Mouse (Mus musculus) embryonic facial prominence, embryonic 13.5 days (tissue): ENCODE measurements around the gene Calcr. TPM values are rescaled to one million over a fixed set of nuclear protein-coding genes. Genes with fewer than 3 reads are reported as not detected.
"Not testable (repeated sequence)": the region's sequence is repeated elsewhere in the genome, so short reads cannot be mapped to it uniquely, and the experiment has no call there.

Experiments used
- ATAC-seq: fragments of 200-750 bp; cut with Nextera tagmentation; 2 replicates; pipeline ENCODE4 v1.8.0; 2017; ENCODE audit warnings: low read depth; ENCODE audit not compliant: insufficient number of reproducible peaks, insufficient read depth, low FRiP score, low TSS enrichment
- H3K27ac ChIP-seq: fragments of 300-500 bp; sonication (generic); 2 replicates; pipeline ENCODE4 v1.5.1; 2015; ENCODE audit warnings: moderate library complexity, mild to moderate bottlenecking, inconsistent platforms
- H3K27me3 ChIP-seq: fragments of 300-500 bp; sonication (generic); 2 replicates; pipeline ENCODE4 v1.6.1; 2015; ENCODE audit warnings: mild to moderate bottlenecking, inconsistent platforms
- H3K36me3 ChIP-seq: fragments of 300-500 bp; sonication (generic); 2 replicates; pipeline ENCODE4 v1.6.1; 2015; ENCODE audit warnings: mild to moderate bottlenecking, inconsistent platforms
- H3K4me1 ChIP-seq: fragments of 300-500 bp; sonication (generic); 2 replicates; pipeline ENCODE4 v1.6.1; 2015; ENCODE audit warnings: inconsistent platforms
- H3K4me2 ChIP-seq: fragments of 300-500 bp; sonication (generic); 2 replicates; pipeline ENCODE4 v1.6.1; 2015; ENCODE audit warnings: moderate library complexity, mild to moderate bottlenecking, inconsistent platforms
- H3K4me3 ChIP-seq: fragments of 300-500 bp; sonication (generic); 2 replicates; pipeline ENCODE4 v1.5.1; 2015; ENCODE audit warnings: mild to moderate bottlenecking, inconsistent platforms
- H3K9ac ChIP-seq: fragments of 300-500 bp; sonication (generic); 2 replicates; pipeline ENCODE4 v1.6.1; 2015; ENCODE audit warnings: mild to moderate bottlenecking, inconsistent platforms
- H3K9me3 ChIP-seq: fragments of 300-500 bp; sonication (generic); 2 replicates; pipeline ENCODE4 v1.6.1; 2016; ENCODE audit warnings: inconsistent platforms
- WGBS: fragments of 180-500 bp; shearing (Covaris S2); methylation state at CpG from one replicate; pipeline ENCODE4 v1.1.7; 2015; ENCODE audit warnings: mixed read lengths; 5-methylcytosine and 5-hydroxymethylcytosine counted together
- microRNA counts: library from miRNA; unstranded; fragments of <30 nt; microRNA quantifications from one replicate; lab custom pipeline; 2016
- microRNA-seq: library from miRNA; unstranded; fragments of <30 nt; microRNA quantifications from one replicate; pipeline ENCODE4, GENCODE M21; 2016
- polyA plus RNA-seq: library from polyadenylated mRNA; unstranded; fragments of >200 nt; fragmentation: Nextera tagmentation; extraction: Ambion mirVana; gene quantifications from 2 replicates; pipeline ENCODE4 v1.2.1, GENCODE M21; 2015

Calcr gene
- polyA plus RNA-seq, 1 experiment from 2014 or later, result 0.44 TPM

DNA sequence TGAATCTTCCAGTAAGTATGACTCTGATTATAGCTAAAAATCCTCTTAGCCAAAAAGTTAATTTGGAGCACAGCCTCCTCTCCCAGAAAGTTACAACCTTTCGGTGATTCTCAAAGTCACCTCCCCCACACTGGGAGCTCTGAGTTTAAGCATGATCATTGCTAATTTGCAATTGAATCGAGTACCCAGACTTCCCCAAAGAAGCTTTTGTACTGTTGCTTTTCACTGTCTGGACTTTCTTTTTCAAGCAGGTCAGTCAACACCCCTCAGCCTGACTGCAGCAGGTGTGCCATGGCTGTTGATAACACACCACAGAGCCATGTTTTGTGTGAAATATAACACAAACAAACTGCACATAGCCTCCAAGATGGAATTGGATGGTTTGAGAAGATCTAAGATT lies 86.7 kb downstream of the Calcr start:
- ATAC-seq, result no peak
- WGBS, result 54% methylated on average over 2 of the region's 2 CpGs

DNA sequence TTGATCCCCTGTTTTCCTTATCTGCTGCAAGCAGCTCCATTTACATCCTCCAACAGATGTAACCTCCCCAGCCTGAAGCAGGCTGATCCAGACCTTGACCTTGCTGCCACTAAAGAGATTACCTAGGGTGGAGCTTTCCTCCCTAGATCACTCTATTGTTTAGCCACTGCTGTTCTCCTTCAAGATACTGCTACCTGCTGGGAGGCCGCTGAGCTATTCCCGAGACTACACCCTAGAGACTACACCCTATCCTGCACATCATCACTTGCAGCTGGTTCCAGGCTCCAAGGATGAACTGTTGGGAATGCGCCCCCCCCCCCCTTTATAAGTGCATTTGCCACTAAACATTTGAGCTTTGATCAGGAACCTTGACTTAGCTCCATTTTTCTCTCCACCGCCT lies 92.6 kb downstream of the Calcr start:
- not testable (repeated sequence) for ATAC-seq, H3K9me3 ChIP-seq, H3K9ac ChIP-seq, H3K36me3 ChIP-seq, H3K27me3 ChIP-seq, H3K4me3 ChIP-seq, H3K27ac ChIP-seq, H3K4me2 ChIP-seq, H3K4me1 ChIP-seq
- WGBS, result 87% methylated on average over 4 of the region's 4 CpGs

More for the DNA sequence above, 86.7 kb downstream of the Calcr start:
- Histone ChIP-seq H3K9ac (no peak overlapping the region), H3K4me2 (no peak overlapping the region), H3K27me3 (no peaks in the 10 kb centered on the region), H3K4me1 (no peaks in the 10 kb centered on the region), H3K27ac (no peak overlapping the region), H3K4me3 (no peak overlapping the region), H3K36me3 (no peaks in the 10 kb centered on the region), H3K9me3 (no peaks in the 10 kb centered on the region)

DNA sequence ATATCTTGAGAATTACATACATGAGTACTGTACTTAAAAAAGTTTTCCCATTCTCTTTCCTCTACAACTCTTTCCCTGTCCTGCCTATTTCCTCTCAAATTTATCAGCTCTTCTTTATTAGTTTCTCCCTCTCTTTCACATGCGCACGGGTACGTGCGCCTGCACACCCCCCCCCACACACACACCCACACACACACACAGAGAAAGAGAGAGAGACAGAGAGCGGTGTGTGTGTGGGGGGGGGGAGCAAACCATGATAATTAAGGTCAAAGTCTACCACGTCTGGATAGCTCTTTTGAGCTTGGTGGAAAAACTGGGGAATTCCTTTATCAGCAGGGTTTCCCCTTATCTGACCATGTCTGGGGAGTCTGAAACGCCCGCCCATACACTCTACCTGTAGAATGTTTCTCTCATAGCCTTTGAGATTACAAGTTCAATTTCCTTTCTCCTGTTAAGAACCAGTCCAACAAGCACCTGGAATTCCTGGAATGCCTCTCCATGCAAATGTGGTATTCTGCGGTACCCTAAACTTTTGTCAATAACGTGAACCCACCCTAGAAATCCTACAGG lies 100.3 kb downstream of the Calcr start:
- no peaks in the 10 kb centered on the region for H3K4me1 ChIP-seq
- ATAC-seq, result no peak
- no peak overlapping the region for H3K4me3 ChIP-seq
- H3K9me3 ChIP-seq, result no peaks in the 10 kb centered on the region
- no peak overlapping the region for H3K4me2 ChIP-seq
- no peak overlapping the region for H3K9ac ChIP-seq
- no peaks in the 10 kb centered on the region for H3K27me3 ChIP-seq
- 74% methylated on average over 10 of the region's 10 CpGs for WGBS
- no peaks in the 10 kb centered on the region for H3K36me3 ChIP-seq
- no peak overlapping the region for H3K27ac ChIP-seq

DNA sequence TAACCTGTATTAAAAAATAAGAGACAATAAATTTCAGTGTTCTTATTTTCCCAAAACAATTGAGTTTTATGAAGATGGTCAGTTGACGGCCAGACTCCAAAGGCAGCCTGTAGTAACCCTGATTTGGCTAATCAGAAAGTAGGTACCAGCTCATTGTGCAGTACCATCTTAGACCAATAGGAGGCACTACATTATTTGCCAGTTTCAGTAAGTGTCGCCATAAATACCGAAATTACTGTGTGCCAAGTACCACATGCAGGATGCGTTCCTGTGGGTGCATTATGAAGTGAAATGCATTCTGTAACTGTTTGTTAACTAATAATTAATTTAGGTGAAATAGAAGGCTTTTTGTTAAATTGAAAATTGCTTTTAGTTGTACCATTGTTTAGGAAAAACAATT lies 106.1 kb downstream of the Calcr start:
- no peak overlapping the region for H3K27ac ChIP-seq
- no peaks in the 10 kb centered on the region for H3K36me3 ChIP-seq
- no peak overlapping the region for H3K4me2 ChIP-seq
- H3K4me3 ChIP-seq, result no peak overlapping the region
- no peak overlapping the region for H3K9ac ChIP-seq
- WGBS, result 88% methylated on average over 4 of the region's 4 CpGs
- no peaks in the 10 kb centered on the region for H3K27me3 ChIP-seq
- no peaks in the 10 kb centered on the region for H3K4me1 ChIP-seq
- H3K9me3 ChIP-seq, result no peaks in the 10 kb centered on the region
- no peak for ATAC-seq

MicroRNAs within 50 kb of the gene (microRNA counts, 519-probe panel; counts per million panel counts)
- microRNA mmu-miR-489 (lab: Ali Mortazavi, UCI) (236 counts per million, percentile 44 among the panel's probes with 10 or more counts), microRNA mmu-miR-653 (lab: Ali Mortazavi, UCI) (236 counts per million, percentile 44 among the panel's probes with 10 or more counts)

Small RNA genes lying within 50 kb of the gene (microRNA-seq; reads per million reads assigned to microRNA genes)
- not detected for gene Mir489
- 1.8 reads per million, percentile 3 among the genes with 10 or more reads in this experiment for gene Mir653

Other genes starting within 250 kb of the Calcr start
- 1.5 TPM in 2 replicates for gene Tfpi2, start 224.2 kb upstream of the Calcr start, polyA plus RNA-seq
- gene Gngt1, start 229.1 kb upstream of the Calcr start, polyA plus RNA-seq, result 0.30 and 0.41 TPM in 2 replicates
- 63.7 and 70.9 TPM in 2 replicates for gene Gng11, start 239.2 kb upstream of the Calcr start, polyA plus RNA-seq